Mouse (Mus musculus): ENCODE data around the gene Sox9. TPM values are rescaled to one million over a fixed set of nuclear protein-coding genes. Genes with fewer than 3 reads are reported as not detected.

The Sox9 gene
- polyA plus RNA-seq, 1 experiment from 2014 or later = 57.9 TPM

- H3K9me3 ChIP-seq (replicated peaks) = no peaks in the 10 kb centered on the region
- 0 out of 2 replicates have a peak, but pooled peaks cover 7% of the 10 kb centered on the region for H3K27me3 ChIP-seq (replicated peaks)
- H3K27ac ChIP-seq (ENCODE audit: poor library complexity, severe bottlenecking) = no peak overlapping the region
- H3K9ac ChIP-seq = no peak overlapping the region
- H3K4me1 ChIP-seq (replicated peaks) = no peaks in the 10 kb centered on the region
- H3K4me2 ChIP-seq = no peak overlapping the region
- no peak overlapping the region for H3K4me3 ChIP-seq
- no peaks in the 10 kb centered on the region for H3K36me3 ChIP-seq
- 58% methylated on average over 6 of the region's 6 CpGs for WGBS
- no peak for ATAC-seq (ENCODE audit: insufficient number of reproducible peaks, low FRiP score)
Observed at GRCm38 (mm10) chr11:112827044-112827347, 45.0 kb downstream of the Sox9 start.

DNA sequence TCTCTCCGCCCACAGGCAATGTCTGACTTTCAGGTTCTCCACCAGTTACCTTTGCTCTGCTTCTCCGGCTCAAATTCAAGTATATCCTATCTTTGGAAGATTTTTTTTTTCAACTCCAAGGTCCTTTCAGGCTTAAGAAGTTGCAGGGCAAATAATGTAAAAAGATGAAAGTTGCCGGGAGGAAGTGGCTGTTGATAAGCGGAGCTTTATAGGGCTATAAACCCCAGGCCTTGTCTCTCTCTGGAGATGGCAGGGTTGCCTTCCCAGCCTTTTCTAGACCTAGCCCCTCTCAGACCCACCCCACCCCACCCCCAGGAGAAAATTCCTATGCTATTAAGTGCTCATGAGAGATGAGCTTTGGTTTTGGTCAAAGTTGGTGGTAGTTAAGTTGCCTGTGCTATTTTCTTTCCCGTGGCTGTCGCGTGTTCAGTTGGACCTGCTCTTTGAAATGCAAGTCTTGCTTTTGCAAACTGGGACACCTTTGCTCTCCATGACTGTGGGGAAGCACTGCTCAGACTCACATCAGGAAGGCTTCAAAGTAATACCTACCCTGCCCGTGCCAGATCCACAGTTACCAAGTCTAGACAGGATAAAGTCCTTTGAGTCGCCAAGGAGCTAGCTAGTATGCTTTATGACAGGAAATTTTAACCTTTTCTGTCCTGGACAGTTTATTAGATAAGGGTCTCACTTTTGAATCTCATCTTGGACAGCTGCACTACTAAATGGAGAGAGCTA lies 46.7 kb downstream of the Sox9 start:
- 0 out of 2 replicates have a peak, but pooled peaks cover 11% of the 10 kb centered on the region for H3K27me3 ChIP-seq (replicated peaks)
- H3K9me3 ChIP-seq (replicated peaks) = no peaks in the 10 kb centered on the region
- H3K4me3 ChIP-seq = no peak overlapping the region
- no peaks in the 10 kb centered on the region for H3K36me3 ChIP-seq
- H3K4me2 ChIP-seq = no peak overlapping the region
- H3K27ac ChIP-seq (ENCODE audit: poor library complexity, severe bottlenecking) = no peak overlapping the region
- no peak overlapping the region for H3K9ac ChIP-seq
- WGBS = 72% methylated on average over 9 of the region's 9 CpGs
- no peak for ATAC-seq (ENCODE audit: insufficient number of reproducible peaks, low FRiP score)
- no peaks in the 10 kb centered on the region for H3K4me1 ChIP-seq (replicated peaks)

GRCm38 (mm10) chr11:112834245-112835005 lies 52.4 kb downstream of the Sox9 start:
- ATAC-seq (ENCODE audit: insufficient number of reproducible peaks, low FRiP score) = no peak
- WGBS = 66% methylated on average over 11 of the region's 11 CpGs
- no peak overlapping the region for H3K4me3 ChIP-seq
- no peaks in the 10 kb centered on the region for H3K36me3 ChIP-seq
- no peak overlapping the region for H3K9ac ChIP-seq
- H3K4me1 ChIP-seq (replicated peaks) = no peaks in the 10 kb centered on the region
- H3K27me3 ChIP-seq (replicated peaks) = peaks cover 11% of the 10 kb centered on the region
- H3K9me3 ChIP-seq (replicated peaks) = no peaks in the 10 kb centered on the region
- H3K27ac ChIP-seq (ENCODE audit: poor library complexity, severe bottlenecking) = no peak overlapping the region
- H3K4me2 ChIP-seq = no peak overlapping the region

DNA sequence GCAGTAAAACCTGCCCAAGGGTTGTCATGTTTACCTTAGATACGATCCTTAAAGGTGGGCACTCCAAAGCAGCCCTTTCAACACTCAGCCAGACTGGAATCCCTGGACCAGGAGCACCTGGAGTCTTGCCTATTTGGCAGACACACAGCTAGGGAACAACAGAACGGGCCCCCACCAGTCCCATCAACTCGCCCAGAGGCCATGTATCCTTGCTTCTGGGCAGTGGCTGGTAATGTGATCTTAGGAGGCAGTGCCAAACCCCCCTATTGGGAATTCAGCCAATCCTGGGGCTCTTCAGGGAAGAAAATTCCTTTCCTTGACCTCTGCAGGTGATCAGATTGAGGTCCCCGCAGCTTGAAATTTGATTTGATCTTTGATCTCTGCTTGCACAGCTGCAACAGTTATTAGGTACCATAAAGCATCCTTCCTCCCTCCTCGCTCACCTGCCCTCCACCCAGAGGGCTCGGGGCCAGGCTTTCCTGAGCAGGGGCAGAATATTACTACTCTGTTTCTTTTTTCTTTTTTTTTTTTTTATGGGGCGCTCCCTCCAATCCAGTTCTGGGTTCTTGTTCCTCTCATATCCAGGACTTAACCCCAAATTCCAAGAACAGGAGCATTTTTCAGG lies 53.6 kb downstream of the Sox9 start:
- H3K27ac ChIP-seq (ENCODE audit: poor library complexity, severe bottlenecking) = no peak overlapping the region
- no peak overlapping the region for H3K4me2 ChIP-seq
- no peaks in the 10 kb centered on the region for H3K9me3 ChIP-seq (replicated peaks)
- WGBS = 45% methylated on average over 7 of the region's 7 CpGs
- H3K27me3 ChIP-seq (replicated peaks) = peaks cover 9% of the 10 kb centered on the region
- H3K9ac ChIP-seq = no peak overlapping the region
- H3K4me1 ChIP-seq (replicated peaks) = peaks cover 7% of the 10 kb centered on the region; the same call in 1 of the 2 replicates
- H3K4me3 ChIP-seq = no peak overlapping the region
- ATAC-seq (ENCODE audit: insufficient number of reproducible peaks, low FRiP score) = no peak
- H3K36me3 ChIP-seq = no peaks in the 10 kb centered on the region
